In the genomic region with DNA sequence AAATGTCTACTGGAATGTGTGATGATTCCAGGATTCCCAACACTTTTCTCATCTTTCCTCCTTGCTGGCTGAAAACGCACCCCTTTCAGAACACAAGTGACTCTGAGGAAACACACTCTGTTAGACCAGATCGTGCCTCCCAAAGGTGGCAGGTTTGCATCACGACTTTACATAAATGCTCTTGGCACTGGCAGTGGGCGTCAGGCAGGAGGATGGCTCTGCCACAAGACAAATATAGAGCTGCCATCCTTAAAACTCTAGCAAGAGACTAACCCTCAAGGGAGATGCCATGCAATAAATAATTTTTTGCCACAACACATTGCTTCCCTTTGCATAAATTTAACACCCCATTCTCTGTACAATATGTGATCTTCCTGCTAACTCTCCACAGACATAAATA, we compare ENCODE assay signal across 17 mouse cellular contexts.
DNase-seq lines count a peak whose midpoint lies in the region; ATAC-seq and TF ChIP-seq lines count a peak whose summit lies in the region.
"Had no signal": no experiment of that assay in that cellular context is flagged by ENCODE, and none has a peak within 500 bp of the region (broad histone marks: within the 10 kb centered on the region; RNA-seq: fewer than 3 reads in every experiment).

No protein-coding gene starts in this region.

- no peak for DNase-seq in heart, postnatal 4 days
- DNase-seq in brain, embryonic 18.5 days (ENCODE audit: low read depth, low spot score) = peak; percentile 46
- DNase-seq in frontal cortex, postnatal 36 days (ENCODE audit: low spot score in 2 of 2) = peak; percentile 69 to 90
- DNase-seq in right cerebral cortex, adult 18-20 months = peak; percentile 91
- DNase-seq in spleen, postnatal 4 days (ENCODE audit: low spot score in 2 of 2) = no peak
- no peak for DNase-seq in lung, adult 2 months
- no peak for DNase-seq in gastrocnemius, postnatal 25 days
- DNase-seq: adrenal gland, adult 8-10 months; cerebellum, postnatal 25 days; heart, adult 2 months; kidney, adult 11 months; kidney, postnatal 36 days; lung, embryonic 14.5 days; thymus, postnatal 14 days had no signal

- no peak for ATAC-seq in heart, embryonic 15.5 days (replicated peaks; ENCODE audit: insufficient number of reproducible peaks, insufficient read depth, low FRiP score, low read depth)

- no peaks in the 10 kb centered on the region; the same call in 1 of the 2 replicates for H3K4me1 ChIP-seq in heart, embryonic 15.5 days (replicated peaks)
- H3K4me1 ChIP-seq in lung, adult 2 months (ENCODE audit: control insufficient read depth, insufficient read depth, low read length) = no peaks in the 10 kb centered on the region
- H3K4me1 ChIP-seq: stomach, embryonic 15.5 days had no signal

- no peak for TF ChIP-seq CTCF in lung, adult 2 months (IDR thresholded peaks at IDR 0.05; ENCODE audit: insufficient read depth, low read length)

- no peaks in the 10 kb centered on the region for H3K27me3 ChIP-seq in heart, embryonic 15.5 days
- H3K27me3 ChIP-seq: stomach, embryonic 15.5 days had no signal

- 64% methylated on average over 4 of the region's 4 CpGs for WGBS in heart, embryonic 15.5 days
- WGBS in lung, adult 2 months = 66% methylated on average over 4 of the region's 4 CpGs

- H3K27ac ChIP-seq in heart, embryonic 15.5 days = peak overlapping the region; percentile 29; the same call in 1 of the 2 replicates
- H3K27ac ChIP-seq: heart, adult 2 months; hindbrain, embryonic 14.5 days; stomach, embryonic 15.5 days had no signal

- H3K9me3 ChIP-seq in heart, embryonic 15.5 days (replicated peaks) = no peaks in the 10 kb centered on the region
- H3K9me3 ChIP-seq: stomach, embryonic 15.5 days had no signal

- TF ChIP-seq POLR2A in lung, adult 2 months (IDR thresholded peaks at IDR 0.05; ENCODE audit: borderline replicate concordance, extremely low read depth, low read depth, low read length) = no peak

- H3K9ac ChIP-seq in heart, embryonic 15.5 days = no peak overlapping the region
- H3K9ac ChIP-seq: hindbrain, embryonic 14.5 days; lung, embryonic 14.5 days; stomach, embryonic 15.5 days had no signal

- no peak overlapping the region for H3K4me3 ChIP-seq in heart, embryonic 15.5 days
- no peak overlapping the region for H3K4me3 ChIP-seq in lung, adult 2 months (replicated peaks; ENCODE audit: extremely low read depth, low read depth, low read length)
- H3K4me3 ChIP-seq: heart, adult 2 months; stomach, embryonic 15.5 days had no signal

- no peaks in the 10 kb centered on the region for H3K36me3 ChIP-seq in heart, embryonic 15.5 days
- H3K36me3 ChIP-seq: stomach, embryonic 15.5 days had no signal

- no peak overlapping the region for H3K4me2 ChIP-seq in heart, embryonic 15.5 days
- H3K4me2 ChIP-seq: hindbrain, embryonic 14.5 days; lung, embryonic 14.5 days; stomach, embryonic 15.5 days had no signal

Comparison
In these comparisons a context has a peak if more than half of its experiments do, and no peak if none do; other contexts are left out.
1. DNase-seq: peak in brain, embryonic 18.5 days (single experiment), frontal cortex, postnatal 36 days (2 of 2) and right cerebral cortex, adult 18-20 months (single experiment); none in heart, postnatal 4 days (single experiment), spleen, postnatal 4 days (0 of 2), lung, adult 2 months (single experiment) and gastrocnemius, postnatal 25 days (single experiment).